Mouse (Mus musculus) T-helper 2 cell (primary cell): ENCODE measurements around the gene Krt35.

Experiments
- in situ Hi-C: fragments of 300-600 bp; cut with MboI, MseI; formaldehyde crosslinking; loops from one replicate; pipeline ENCODE4 v1.15.1; 2025; ENCODE audit warnings: high pct_unique_total_duplicates

Krt35 gene

GRCm38 (mm10) chr11:100066236-100067010, 29.6 kb downstream of the Krt35 start:
- in situ Hi-C loops: no loop called here

GRCm38 (mm10) chr11:100058875-100059274, 37.2 kb downstream of the Krt35 start:
- in situ Hi-C loops: no loop called here

- in situ Hi-C loops: no loop called here
Measured at GRCm38 (mm10) chr11:100055686-100056655, 40.1 kb downstream of the Krt35 start.

- in situ Hi-C loops: no loop called here
Measured at GRCm38 (mm10) chr11:100050451-100050850, 45.6 kb downstream of the Krt35 start, which contains the start of gene Krt31. TSS of gene Krt31 (minus strand) at chr11:100050551.

- in situ Hi-C loops: no loop called here
Measured at GRCm38 (mm10) chr11:100047193-100047592, 48.8 kb downstream of the Krt35 start.

GRCm38 (mm10) chr11:100046303-100046866, 49.7 kb downstream of the Krt35 start:
- in situ Hi-C loops: no loop called here
